Mouse (Mus musculus) limb, embryonic 15.5 days (tissue): Measurements from ENCODE around the gene Ugt1a10. TPM values are rescaled to one million over a fixed set of nuclear protein-coding genes. Genes with fewer than 3 reads are reported as not detected.
A peak's percentile ranks its signal among the peaks of the same experiment; 100 is the strongest.
"Not testable (repeated sequence)": the region's sequence is repeated elsewhere in the genome, so short reads cannot be mapped to it uniquely, and the experiment has no call there.

Experiments used
- ATAC-seq: fragments of 200-750 bp; cut with Nextera tagmentation; 2 replicates; pipeline ENCODE4 v1.8.0; 2017; ENCODE audit warnings: low read depth, moderate TSS enrichment; ENCODE audit not compliant: insufficient number of reproducible peaks, low FRiP score, low TSS enrichment
- H3K27ac ChIP-seq: fragments of 300-500 bp; sonication (generic); 2 replicates; pipeline ENCODE4 v1.5.1; 2015; ENCODE audit warnings: moderate library complexity, mild to moderate bottlenecking, inconsistent platforms
- H3K27me3 ChIP-seq: fragments of 300-500 bp; sonication (generic); 2 replicates; pipeline ENCODE4 v1.6.1; 2015; ENCODE audit warnings: inconsistent platforms
- H3K36me3 ChIP-seq: fragments of 300-500 bp; sonication (generic); 2 replicates; pipeline ENCODE4 v1.6.1; 2015; ENCODE audit warnings: inconsistent platforms
- H3K4me1 ChIP-seq: fragments of 300-500 bp; sonication (generic); 2 replicates; pipeline ENCODE4 v1.6.1; 2015; ENCODE audit warnings: inconsistent platforms
- H3K4me2 ChIP-seq: fragments of 300-500 bp; sonication (generic); 2 replicates; pipeline ENCODE4 v1.6.1; 2015; ENCODE audit warnings: mild to moderate bottlenecking, inconsistent platforms
- H3K4me3 ChIP-seq: fragments of 300-500 bp; sonication (generic); 2 replicates; pipeline ENCODE4 v1.5.1; 2015; ENCODE audit warnings: mild to moderate bottlenecking, inconsistent platforms
- H3K9ac ChIP-seq: fragments of 300-500 bp; sonication (generic); 2 replicates; pipeline ENCODE4 v1.6.1; 2015; ENCODE audit warnings: inconsistent platforms
- H3K9me3 ChIP-seq: fragments of 300-500 bp; sonication (generic); 2 replicates; pipeline ENCODE4 v1.6.1; 2016; ENCODE audit warnings: inconsistent platforms
- WGBS: fragments of 180-500 bp; shearing (Covaris S2); methylation state at CpG from one replicate; pipeline ENCODE4 v1.1.7; 2015; 5-methylcytosine and 5-hydroxymethylcytosine counted together
- polyA plus RNA-seq: library from polyadenylated mRNA; unstranded; fragments of >200 nt; fragmentation: Nextera tagmentation; extraction: Ambion mirVana; gene quantifications from 2 replicates; pipeline ENCODE4 v1.2.1, GENCODE M21; 2015

Gene Ugt1a10
- polyA plus RNA-seq, 1 experiment from 2014 or later: not detected

GRCm38 (mm10) chr1:88047408-88047807 lies 7.8 kb upstream of the Ugt1a10 start:
- H3K9ac ChIP-seq, H3K4me2 ChIP-seq, H3K36me3 ChIP-seq, H3K27me3 ChIP-seq, ATAC-seq, H3K4me1 ChIP-seq, H3K27ac ChIP-seq, H3K9me3 ChIP-seq, H3K4me3 ChIP-seq: not testable (repeated sequence)
- 83% methylated on average over 2 of the region's 2 CpGs for WGBS

- not testable (repeated sequence) for H3K9ac ChIP-seq, ATAC-seq, H3K36me3 ChIP-seq, H3K9me3 ChIP-seq, H3K4me2 ChIP-seq, H3K4me3 ChIP-seq, H3K27me3 ChIP-seq, H3K4me1 ChIP-seq, H3K27ac ChIP-seq
- WGBS: 75% methylated on average over 2 of the region's 2 CpGs
Measured at GRCm38 (mm10) chr1:88066472-88067102, 11.4 kb downstream of the Ugt1a10 start.

GRCm38 (mm10) chr1:88070495-88070894 lies 15.3 kb downstream of the Ugt1a10 start, which contains the start of gene Ugt1a9:
Gene Ugt1a9, plus strand, starts transcription at chr1:88070800.
- no peaks in the 10 kb centered on the region for H3K36me3 ChIP-seq
- H3K4me2 ChIP-seq: no peak within 1 kb of the TSS
- ATAC-seq: no peak
- no peak within 1 kb of the TSS for H3K27ac ChIP-seq
- no peaks in the 10 kb centered on the region for H3K4me1 ChIP-seq
- no peaks in the 10 kb centered on the region for H3K27me3 ChIP-seq
- 70% methylated on average over 2 of the region's 2 CpGs for WGBS
- H3K9ac ChIP-seq: no peak within 1 kb of the TSS
- no peak within 1 kb of the TSS for H3K4me3 ChIP-seq
- H3K9me3 ChIP-seq: no peaks in the 10 kb centered on the region

- WGBS: 75% methylated on average over 4 of the region's 4 CpGs
- Histone ChIP-seq H3K4me2 (no peak overlapping the region), H3K9me3 (no peaks in the 10 kb centered on the region), H3K4me3 (no peak overlapping the region), H3K27ac (no peak overlapping the region), H3K4me1 (no peaks in the 10 kb centered on the region), H3K36me3 (no peaks in the 10 kb centered on the region), H3K9ac (no peak overlapping the region), H3K27me3 (no peaks in the 10 kb centered on the region)
- no peak for ATAC-seq
Measured at GRCm38 (mm10) chr1:88070902-88071301, 15.7 kb downstream of the Ugt1a10 start.

GRCm38 (mm10) chr1:88074471-88074870 lies 19.3 kb downstream of the Ugt1a10 start:
- H3K4me1 ChIP-seq: no peaks in the 10 kb centered on the region
- H3K9ac ChIP-seq: no peak overlapping the region
- H3K36me3 ChIP-seq: no peaks in the 10 kb centered on the region
- no peaks in the 10 kb centered on the region for H3K9me3 ChIP-seq
- no peak overlapping the region for H3K4me2 ChIP-seq
- H3K4me3 ChIP-seq: no peak overlapping the region
- WGBS: 83% methylated on average over 2 of the region's 2 CpGs
- H3K27me3 ChIP-seq: no peaks in the 10 kb centered on the region
- no peak for ATAC-seq
- H3K27ac ChIP-seq: no peak overlapping the region

GRCm38 (mm10) chr1:88077128-88077527 lies 21.9 kb downstream of the Ugt1a10 start:
- Histone ChIP-seq H3K4me3 (no peak overlapping the region), H3K27ac (no peak overlapping the region), H3K9me3 (no peaks in the 10 kb centered on the region), H3K9ac (no peak overlapping the region), H3K4me1 (no peaks in the 10 kb centered on the region), H3K27me3 (no peaks in the 10 kb centered on the region), H3K4me2 (no peak overlapping the region), H3K36me3 (no peaks in the 10 kb centered on the region)
- 86% methylated on average over 1 of the region's 1 CpGs for WGBS
- no peak for ATAC-seq

- Histone ChIP-seq H3K36me3 (no peaks in the 10 kb centered on the region), H3K27ac (no peak overlapping the region), H3K4me2 (no peak overlapping the region), H3K27me3 (no peaks in the 10 kb centered on the region), H3K9me3 (no peaks in the 10 kb centered on the region), H3K4me3 (no peak overlapping the region), H3K9ac (no peak overlapping the region), H3K4me1 (no peaks in the 10 kb centered on the region)
- 89% methylated on average over 1 of the region's 1 CpGs for WGBS
- ATAC-seq: no peak
Measured at GRCm38 (mm10) chr1:88081670-88082069, 26.5 kb downstream of the Ugt1a10 start.

GRCm38 (mm10) chr1:88086125-88086524 lies 30.9 kb downstream of the Ugt1a10 start:
- H3K4me2 ChIP-seq: no peak overlapping the region
- 54% methylated on average over 1 of the region's 1 CpGs for WGBS

GRCm38 (mm10) chr1:88087513-88087912 lies 32.3 kb downstream of the Ugt1a10 start, which contains the start of gene Ugt1a8:
Gene Ugt1a8, plus strand, starts transcription at chr1:88087813.
- Histone ChIP-seq H3K4me1 (no peaks in the 10 kb centered on the region), H3K4me3 (no peak within 1 kb of the TSS), H3K27ac (no peak within 1 kb of the TSS), H3K36me3 (no peaks in the 10 kb centered on the region), H3K27me3 (no peaks in the 10 kb centered on the region), H3K4me2 (no peak within 1 kb of the TSS), H3K9me3 (no peaks in the 10 kb centered on the region), H3K9ac (no peak within 1 kb of the TSS)
- 75% methylated on average over 3 of the region's 3 CpGs for WGBS
- ATAC-seq: no peak

More at GRCm38 (mm10) chr1:88086125-88086524, 30.9 kb downstream of the Ugt1a10 start:
- no peaks in the 10 kb centered on the region for H3K27me3 ChIP-seq
- no peaks in the 10 kb centered on the region for H3K36me3 ChIP-seq
- H3K4me3 ChIP-seq: no peak overlapping the region
- H3K27ac ChIP-seq: no peak overlapping the region
- H3K9me3 ChIP-seq: no peaks in the 10 kb centered on the region
- ATAC-seq: no peak
- no peak overlapping the region for H3K9ac ChIP-seq
- no peaks in the 10 kb centered on the region for H3K4me1 ChIP-seq

- no peaks in the 10 kb centered on the region for H3K36me3 ChIP-seq
- no peaks in the 10 kb centered on the region for H3K27me3 ChIP-seq
- H3K9me3 ChIP-seq: no peaks in the 10 kb centered on the region
- no peak for ATAC-seq
- no peak overlapping the region for H3K4me3 ChIP-seq
- no peak overlapping the region for H3K4me2 ChIP-seq
- H3K27ac ChIP-seq: no peak overlapping the region
- no peak overlapping the region for H3K9ac ChIP-seq
- peaks cover 15% of the 10 kb centered on the region; the same call in 1 of the 2 replicates for H3K4me1 ChIP-seq
Measured at GRCm38 (mm10) chr1:88092341-88092740, 37.2 kb downstream of the Ugt1a10 start.

- 76% methylated on average over 3 of the region's 3 CpGs for WGBS
- H3K27ac ChIP-seq: peak overlapping the region; percentile 86
- ATAC-seq: not testable (repeated sequence)
Measured at GRCm38 (mm10) chr1:88094270-88094676, 39.1 kb downstream of the Ugt1a10 start.

GRCm38 (mm10) chr1:88094941-88095492 lies 39.8 kb downstream of the Ugt1a10 start, which contains the start of gene Ugt1a7c:
Gene Ugt1a7c, plus strand, starts transcription at chr1:88095062.
- peaks cover 15% of the 10 kb centered on the region; the same call in 1 of the 2 replicates for H3K4me1 ChIP-seq
- H3K9ac ChIP-seq: no peak within 1 kb of the TSS
- peak; percentile 79 for ATAC-seq
- no peaks in the 10 kb centered on the region for H3K36me3 ChIP-seq
- H3K27ac ChIP-seq: peak within 1 kb of the TSS; percentile 86
- H3K27me3 ChIP-seq: no peaks in the 10 kb centered on the region
- 9% methylated on average over 10 of the region's 10 CpGs for WGBS
- peak within 1 kb of the TSS; percentile 16; the same call in 1 of the 2 replicates for H3K4me3 ChIP-seq
- H3K4me2 ChIP-seq: peak within 1 kb of the TSS; percentile 43
- H3K9me3 ChIP-seq: no peaks in the 10 kb centered on the region

More at GRCm38 (mm10) chr1:88094270-88094676, 39.1 kb downstream of the Ugt1a10 start:
- not testable (repeated sequence) for H3K4me3 ChIP-seq, H3K36me3 ChIP-seq, H3K9me3 ChIP-seq, H3K4me2 ChIP-seq, H3K27me3 ChIP-seq, H3K9ac ChIP-seq
- H3K4me1 ChIP-seq: peaks cover 15% of the 10 kb centered on the region; the same call in 1 of the 2 replicates
